Mouse (Mus musculus) midbrain, postnatal 0 days (tissue): ENCODE measurements around the gene Wdr70. TPM values are rescaled to one million over a fixed set of nuclear protein-coding genes. Genes with fewer than 3 reads are reported as not detected.

ENCODE experiments used
- ATAC-seq: fragments of 200-750 bp; cut with Nextera tagmentation; 2 replicates; pipeline ENCODE4 v1.8.0; 2017; ENCODE audit warnings: moderate number of reproducible peaks, mild to moderate bottlenecking, moderate TSS enrichment, moderate library complexity; ENCODE audit not compliant: low FRiP score
- DNase-seq: peaks from one replicate; pipeline ENCODE4 v3.0.0-alpha.2; 2015; ENCODE audit warnings: low spot score
- H3K27ac ChIP-seq: fragments of 300-500 bp; sonication (generic); 2 replicates; pipeline ENCODE4 v1.5.1; 2014; ENCODE audit warnings: low read depth, mild to moderate bottlenecking, low read length, mixed read lengths
- H3K27me3 ChIP-seq: fragments of 300-500 bp; sonication (generic); 2 replicates; pipeline ENCODE4 v1.6.1; 2014; ENCODE audit warnings: low read length, control low read depth, mixed read lengths; ENCODE audit not compliant: insufficient read depth
- H3K36me3 ChIP-seq: fragments of 300-500 bp; sonication (generic); 2 replicates; pipeline ENCODE4 v1.6.1; 2014; ENCODE audit warnings: low read length, control low read depth, mixed read lengths; ENCODE audit not compliant: insufficient read depth
- H3K4me1 ChIP-seq: fragments of 300-500 bp; sonication (generic); 2 replicates; pipeline ENCODE4 v1.6.1; 2014; ENCODE audit warnings: mild to moderate bottlenecking, control low read depth, antibody characterized with exemption, low read length, mixed read lengths; ENCODE audit not compliant: insufficient read depth
- H3K4me2 ChIP-seq: fragments of 300-500 bp; sonication (generic); 2 replicates; pipeline ENCODE4 v1.6.1; 2014; ENCODE audit warnings: low read depth, mild to moderate bottlenecking, low read length, mixed read lengths; ENCODE audit not compliant: poor library complexity, severe bottlenecking
- H3K4me3 ChIP-seq: fragments of 300-500 bp; sonication (generic); 2 replicates; pipeline ENCODE4 v1.5.1; 2014; ENCODE audit warnings: low read depth, mild to moderate bottlenecking, low read length, moderate library complexity
- H3K9ac ChIP-seq: fragments of 300-500 bp; sonication (generic); replicated peaks from 2 replicates; pipeline ENCODE4 v1.6.1; 2014; ENCODE audit warnings: mild to moderate bottlenecking, low read length, moderate library complexity, mixed read lengths; ENCODE audit not compliant: poor library complexity, severe bottlenecking
- H3K9me3 ChIP-seq: fragments of 300-500 bp; sonication (generic); 2 replicates; pipeline ENCODE4 v1.6.1; 2016; ENCODE audit warnings: low read length, control low read depth
- CTCF ChIP-seq: IDR thresholded peaks from 2 replicates; pipeline ENCODE4 v1.5.1; 2016; ENCODE audit warnings: antibody characterized with exemption, mild to moderate bottlenecking
- WGBS: fragments of 180-500 bp; shearing (Covaris S2); extraction: QIAGEN DNeasy Blood & Tissue Kit; methylation state at CpG from one replicate; pipeline ENCODE4 v1.1.7; 2014; 5-methylcytosine and 5-hydroxymethylcytosine counted together
- polyA plus RNA-seq: library from polyadenylated mRNA; unstranded; fragments of >200 nt; fragmentation: Nextera tagmentation; extraction: Ambion mirVana; gene quantifications from 2 replicates; pipeline ENCODE4 v1.2.1, GENCODE M21; 2015
- total RNA-seq: library from RNA; depleted of rRNA; stranded (reverse); fragments of >200 nt; gene quantifications from 2 replicates; pipeline ENCODE4 v1.2.3, GENCODE M21; 2014

The Wdr70 gene
- total and polyA plus RNA-seq, 2 experiments from 2014 or later, result 44.6 to 68.6 TPM

DNA sequence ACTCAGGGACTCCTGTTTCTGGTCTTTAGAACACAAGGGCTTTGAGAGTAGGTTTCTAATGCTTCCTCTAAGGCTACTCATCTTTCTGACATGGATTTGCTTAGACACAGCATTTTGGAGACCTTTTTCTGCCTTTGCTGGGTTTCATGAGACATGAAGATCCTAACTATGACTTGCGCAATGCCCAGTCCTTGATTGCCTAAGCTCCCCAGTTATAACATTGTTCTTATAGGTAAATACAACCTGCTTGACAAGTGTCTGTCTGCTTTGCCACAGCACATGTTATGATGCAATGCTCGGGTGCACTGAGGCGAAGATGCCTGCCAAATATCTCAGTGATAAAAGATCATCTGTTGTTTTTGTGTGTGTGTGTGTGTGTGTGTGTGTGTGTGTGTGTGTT lies 233.7 kb downstream of the Wdr70 start:
- Histone ChIP-seq H3K4me3 (no peak overlapping the region), H3K4me2 (no peak overlapping the region), H3K4me1 (no peaks in the 10 kb centered on the region), H3K27ac (no peak overlapping the region), H3K36me3 (no peaks in the 10 kb centered on the region), H3K27me3 (no peaks in the 10 kb centered on the region), H3K9ac (no peak overlapping the region), H3K9me3 (no peaks in the 10 kb centered on the region)
- no peak for TF ChIP-seq CTCF
- no peak for ATAC-seq
- WGBS, result 93% methylated on average over 3 of the region's 3 CpGs
- DNase-seq, result no peak

DNA sequence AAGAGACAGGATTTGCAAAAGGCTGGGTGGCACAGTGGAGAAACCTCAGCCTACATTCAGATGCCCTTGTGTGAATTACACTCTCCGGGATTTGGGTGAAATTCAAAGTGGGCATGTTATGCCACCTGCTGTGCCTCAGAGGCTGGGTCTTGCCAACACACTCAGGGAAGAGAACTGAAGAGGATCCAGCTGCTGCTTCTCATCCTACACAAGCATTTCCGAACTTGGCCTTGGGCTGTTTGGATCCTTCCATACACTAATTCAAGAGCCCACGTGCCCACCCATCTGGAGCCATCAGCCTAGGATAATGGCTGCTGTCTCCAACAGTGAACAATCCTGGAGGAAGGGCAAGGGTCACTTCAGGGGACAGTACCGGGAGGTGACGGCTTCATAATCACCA lies 235.7 kb downstream of the Wdr70 start:
- Histone ChIP-seq H3K27me3 (no peaks in the 10 kb centered on the region), H3K36me3 (no peaks in the 10 kb centered on the region), H3K4me3 (no peak overlapping the region), H3K27ac (no peak overlapping the region), H3K4me2 (no peak overlapping the region), H3K4me1 (no peaks in the 10 kb centered on the region), H3K9ac (no peak overlapping the region), H3K9me3 (no peaks in the 10 kb centered on the region)
- no peak for DNase-seq
- WGBS, result 38% methylated on average over 5 of the region's 5 CpGs
- TF ChIP-seq CTCF, result no peak
- no peak for ATAC-seq

DNA sequence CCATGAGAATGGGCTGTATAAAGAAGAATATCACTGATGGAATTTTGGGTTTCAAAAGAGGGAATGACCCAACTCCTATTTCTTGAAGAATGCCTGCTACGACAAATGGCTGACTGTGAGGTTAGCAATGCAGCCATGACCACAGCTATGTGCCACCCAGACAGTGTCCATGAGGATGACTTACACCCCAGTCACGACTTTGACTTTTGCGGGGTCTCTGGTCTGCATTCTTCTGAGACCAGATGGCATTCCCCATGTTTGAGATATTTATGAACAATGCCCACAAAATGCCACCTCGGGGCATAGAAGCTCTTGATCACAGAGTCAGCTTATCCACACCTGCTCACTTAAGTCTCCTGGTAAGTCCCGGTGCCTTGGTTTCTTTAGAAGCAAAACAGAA lies 236.1 kb downstream of the Wdr70 start:
- Histone ChIP-seq H3K27me3 (no peaks in the 10 kb centered on the region), H3K27ac (no peak overlapping the region), H3K9ac (no peak overlapping the region), H3K36me3 (no peaks in the 10 kb centered on the region), H3K4me2 (no peak overlapping the region), H3K4me1 (no peaks in the 10 kb centered on the region), H3K4me3 (no peak overlapping the region), H3K9me3 (no peaks in the 10 kb centered on the region)
- 90% methylated on average over 5 of the region's 5 CpGs for WGBS
- ATAC-seq, result no peak
- TF ChIP-seq CTCF, result no peak
- DNase-seq, result no peak

DNA sequence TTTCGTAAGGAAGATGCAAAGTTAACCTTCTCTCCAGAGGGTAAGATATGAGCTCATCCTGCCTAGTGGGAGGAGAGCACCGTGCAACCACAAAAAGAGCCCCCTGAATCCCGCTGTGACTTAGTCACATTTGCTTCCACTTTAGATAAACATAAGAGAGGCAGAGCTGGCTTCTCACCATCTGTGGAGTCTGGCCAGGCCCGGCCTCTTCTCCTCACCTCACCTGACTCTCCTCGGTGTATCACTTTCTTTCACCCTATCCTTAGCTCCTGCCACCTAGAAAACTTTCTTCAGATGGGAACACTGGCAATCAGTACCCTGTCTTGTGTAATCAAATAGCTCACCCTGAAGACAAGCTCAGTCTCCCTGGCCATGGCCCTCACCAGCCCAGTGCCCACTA lies 240.2 kb downstream of the Wdr70 start:
- H3K4me3 ChIP-seq, result no peak overlapping the region
- no peak overlapping the region for H3K4me2 ChIP-seq
- WGBS, result 87% methylated on average over 5 of the region's 5 CpGs
- no peak overlapping the region for H3K27ac ChIP-seq
- H3K36me3 ChIP-seq, result no peaks in the 10 kb centered on the region
- TF ChIP-seq CTCF, result no peak
- no peak overlapping the region for H3K9ac ChIP-seq
- ATAC-seq (no peak), DNase-seq (no peak)
- no peaks in the 10 kb centered on the region for H3K4me1 ChIP-seq
- H3K27me3 ChIP-seq, result no peaks in the 10 kb centered on the region
- H3K9me3 ChIP-seq, result no peaks in the 10 kb centered on the region

DNA sequence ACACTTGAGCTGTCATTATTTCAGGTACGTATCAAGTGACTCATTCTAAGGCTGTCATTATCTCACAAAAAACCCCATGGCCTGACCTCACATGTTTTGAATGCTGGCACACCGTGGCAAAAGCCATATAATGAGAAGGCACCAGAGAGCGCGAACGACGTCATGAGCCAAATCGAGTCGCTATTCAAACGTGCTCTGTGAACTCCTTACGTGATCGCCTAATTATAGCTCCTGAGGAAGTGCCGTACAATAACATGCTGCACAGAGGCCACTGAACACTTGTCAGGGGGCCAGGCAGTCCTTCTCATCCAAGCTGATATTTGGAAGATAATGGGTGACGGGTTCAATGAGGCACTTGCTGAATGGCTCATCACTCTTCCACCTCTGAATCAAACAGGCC lies 241.6 kb downstream of the Wdr70 start:
- TF ChIP-seq CTCF, result no peak
- Histone ChIP-seq H3K4me2 (no peak overlapping the region), H3K27me3 (no peaks in the 10 kb centered on the region), H3K36me3 (no peaks in the 10 kb centered on the region), H3K9me3 (no peaks in the 10 kb centered on the region), H3K27ac (no peak overlapping the region), H3K4me3 (no peak overlapping the region), H3K9ac (no peak overlapping the region), H3K4me1 (no peaks in the 10 kb centered on the region)
- 86% methylated on average over 13 of the region's 13 CpGs for WGBS
- DNase-seq (no peak), ATAC-seq (no peak)

DNA sequence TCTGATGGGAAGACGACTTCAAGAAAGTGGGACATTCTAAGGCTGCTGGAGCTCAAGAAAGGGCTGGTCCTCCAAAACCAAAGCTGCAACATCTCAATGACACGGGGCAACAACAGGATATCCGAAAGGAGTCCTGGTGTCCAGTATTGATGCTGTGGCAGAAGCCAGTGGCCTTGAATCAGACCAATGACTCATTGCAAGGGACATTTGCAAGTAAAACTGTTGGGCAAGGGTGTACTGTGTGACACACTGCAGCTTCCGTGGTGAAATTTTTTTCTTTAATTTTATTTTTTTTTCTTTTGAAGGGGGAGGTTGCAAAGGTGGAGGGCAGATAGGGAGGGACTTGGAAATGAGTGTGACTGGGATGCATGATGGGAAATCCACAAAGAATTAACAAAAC lies 256.6 kb downstream of the Wdr70 start:
- no peak overlapping the region for H3K4me2 ChIP-seq
- TF ChIP-seq CTCF, result no peak
- no peaks in the 10 kb centered on the region for H3K9me3 ChIP-seq
- DNase-seq, result no peak
- H3K4me1 ChIP-seq, result no peaks in the 10 kb centered on the region
- no peak for ATAC-seq
- 90% methylated on average over 4 of the region's 4 CpGs for WGBS
- no peak overlapping the region for H3K4me3 ChIP-seq
- H3K27me3 ChIP-seq, result no peaks in the 10 kb centered on the region
- H3K9ac ChIP-seq, result no peak overlapping the region
- H3K36me3 ChIP-seq, result no peaks in the 10 kb centered on the region
- no peak overlapping the region for H3K27ac ChIP-seq

DNA sequence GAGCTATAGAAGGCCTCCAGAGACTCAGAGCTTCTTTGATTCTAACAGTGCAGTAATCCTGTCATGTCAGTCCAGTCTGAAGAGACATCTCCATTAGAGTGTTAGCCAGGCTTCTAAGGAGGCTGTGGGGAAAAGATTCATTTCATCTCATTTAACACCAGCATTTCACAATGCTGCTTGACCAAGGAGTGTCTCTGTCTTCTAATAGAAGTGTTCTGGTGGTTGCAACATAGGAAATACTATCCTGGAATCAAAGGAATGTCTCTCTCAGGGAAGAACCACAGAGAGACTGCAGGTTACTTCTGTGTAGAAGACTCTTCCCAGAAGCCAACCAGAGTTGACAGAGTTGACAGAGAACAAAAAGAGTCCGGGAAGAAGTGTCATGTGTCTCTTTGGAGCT lies 257.3 kb downstream of the Wdr70 start:
- H3K27ac ChIP-seq, result no peak overlapping the region
- no peak for TF ChIP-seq CTCF
- 83% methylated on average over 1 of the region's 1 CpGs for WGBS
- H3K4me3 ChIP-seq, result no peak overlapping the region
- no peak for ATAC-seq
- H3K9ac ChIP-seq, result no peak overlapping the region
- no peaks in the 10 kb centered on the region for H3K27me3 ChIP-seq
- H3K9me3 ChIP-seq, result no peaks in the 10 kb centered on the region
- no peak for DNase-seq
- H3K36me3 ChIP-seq, result no peaks in the 10 kb centered on the region
- no peaks in the 10 kb centered on the region for H3K4me1 ChIP-seq
- H3K4me2 ChIP-seq, result no peak overlapping the region
